Mouse (Mus musculus) brain, embryonic 14.5 days (tissue): ENCODE data around the gene Slc25a33. TPM values are rescaled to one million over a fixed set of nuclear protein-coding genes. Genes with fewer than 3 reads are reported as not detected.

Experiments
- DNase-seq: peaks from one replicate; pipeline ENCODE4 v3.0.0-alpha.2; 2011; ENCODE audit warnings: low read depth
- CTCF ChIP-seq: fragments of 200-500 bp; IDR thresholded peaks from 2 replicates; pipeline ENCODE4 v1.5.1; 2012; ENCODE audit warnings: inconsistent platforms, mild to moderate bottlenecking, moderate library complexity, borderline replicate concordance; ENCODE audit not compliant: insufficient read depth, insufficient read length; ENCODE audit errors: extremely low read depth
- POLR2A ChIP-seq: fragments of 200-500 bp; IDR thresholded peaks from 2 replicates; pipeline ENCODE4 v1.6.1; 2012; ENCODE audit warnings: mild to moderate bottlenecking, inconsistent platforms, borderline replicate concordance; ENCODE audit not compliant: poor library complexity, insufficient read depth, insufficient read length, severe bottlenecking; ENCODE audit errors: extremely low read depth
- polyA plus RNA-seq: library from polyadenylated mRNA; depleted of rRNA; stranded (reverse); fragments of >200 nt; gene quantifications from 2 replicates; pipeline ENCODE4 v1.2.3, GENCODE M21; 2012

The Slc25a33 gene
- polyA plus RNA-seq, 1 experiment = 16.1 TPM

DNA sequence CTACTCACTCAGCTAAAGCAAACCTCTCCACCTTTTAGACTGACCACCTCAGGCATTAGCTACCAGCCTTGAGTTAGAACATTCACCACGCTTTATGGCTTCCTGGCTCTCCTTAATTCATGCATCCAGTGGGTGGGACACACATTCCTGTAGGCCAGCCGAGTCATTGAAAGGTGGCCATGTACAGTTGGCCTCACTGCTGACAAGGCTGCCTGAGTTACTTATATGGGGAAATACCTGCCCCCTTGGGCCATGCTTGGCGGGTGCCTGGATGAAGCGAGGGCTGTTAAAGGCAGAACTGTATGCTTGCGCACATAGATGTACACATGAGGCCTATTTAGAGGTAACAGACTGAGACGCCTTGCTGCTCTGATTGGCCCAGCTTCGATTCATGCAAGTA lies 33.8 kb downstream of the Slc25a33 start:
- TF ChIP-seq POLR2A (no peak), CTCF (no peak)

DNA sequence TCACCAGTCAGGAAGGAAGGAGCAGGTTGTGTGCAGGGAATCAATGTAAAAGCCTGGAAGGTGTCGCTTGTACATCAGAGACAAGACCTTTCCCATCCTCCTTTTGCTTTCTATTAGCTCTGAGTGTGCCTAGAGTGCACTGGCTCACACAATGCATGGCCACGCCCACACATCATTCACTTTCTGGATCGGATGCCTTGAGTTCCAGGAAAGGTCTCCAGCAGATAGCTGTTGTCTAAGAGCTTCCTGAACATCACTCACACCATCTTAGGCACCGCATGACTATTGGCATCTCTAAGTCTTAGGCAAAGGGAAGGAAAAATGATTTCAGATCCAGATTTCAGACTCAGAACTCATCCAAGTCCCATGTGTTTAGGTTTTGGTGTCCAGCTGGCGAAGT lies 34.6 kb downstream of the Slc25a33 start:
- no peak for DNase-seq
- TF ChIP-seq POLR2A = no peak
- no peak for TF ChIP-seq CTCF

More for the DNA sequence above, 33.8 kb downstream of the Slc25a33 start:
- no peak for DNase-seq

DNA sequence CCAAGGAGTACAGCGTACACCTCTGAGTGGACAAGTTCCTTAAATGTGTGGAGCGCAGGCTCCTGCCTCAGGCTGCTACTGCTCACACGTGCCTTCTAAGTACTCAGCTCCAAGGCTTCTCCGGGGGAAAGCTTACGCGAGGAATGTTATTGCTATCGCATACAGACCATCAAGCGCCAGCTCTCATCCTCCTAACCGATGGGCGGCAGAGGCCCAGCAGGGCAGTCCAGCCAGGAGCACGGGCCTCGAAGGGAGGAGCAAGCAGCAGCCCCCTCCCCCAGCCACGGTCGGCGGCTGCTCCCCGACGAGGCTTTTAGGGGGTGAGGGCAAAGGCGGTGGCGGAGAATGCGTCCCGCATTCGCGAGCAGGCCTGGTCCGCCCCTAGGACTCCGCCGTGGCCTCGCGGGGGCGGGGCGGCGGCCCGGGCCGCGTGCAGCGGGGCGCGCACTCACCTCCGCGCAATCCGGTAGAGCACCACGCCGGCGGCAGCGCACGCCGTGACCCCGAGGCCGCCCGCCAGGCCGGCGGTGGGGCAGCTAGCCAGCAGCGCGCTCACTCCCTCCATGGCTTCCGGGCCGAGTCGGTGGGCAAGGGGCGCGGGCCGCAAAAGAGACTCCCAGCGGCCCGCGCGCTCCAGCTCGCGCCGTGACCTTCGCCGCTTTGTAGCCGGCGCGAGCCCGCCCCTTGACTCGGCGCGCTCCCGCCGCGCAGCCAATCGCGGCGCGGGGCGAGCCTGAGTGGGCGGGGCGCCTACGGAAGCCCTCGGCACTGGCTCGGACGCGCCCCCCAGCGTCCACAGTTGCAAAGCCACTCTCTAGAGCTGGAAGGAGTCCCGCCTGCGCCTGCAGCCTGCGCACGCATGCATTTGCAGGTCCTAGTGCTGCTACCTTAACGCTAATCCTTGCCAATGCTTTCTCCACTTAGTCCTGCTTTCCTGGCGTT lies 36.4 kb downstream of the Slc25a33 start, which contains the start of gene Tmem201:
TSS of gene Tmem201 (minus strand) at position 662 of the 942 bp plus-strand sequence.
- peak; percentile 98 for DNase-seq
- TF ChIP-seq CTCF = peak; percentile 87
- peak; percentile 91 for TF ChIP-seq POLR2A

DNA sequence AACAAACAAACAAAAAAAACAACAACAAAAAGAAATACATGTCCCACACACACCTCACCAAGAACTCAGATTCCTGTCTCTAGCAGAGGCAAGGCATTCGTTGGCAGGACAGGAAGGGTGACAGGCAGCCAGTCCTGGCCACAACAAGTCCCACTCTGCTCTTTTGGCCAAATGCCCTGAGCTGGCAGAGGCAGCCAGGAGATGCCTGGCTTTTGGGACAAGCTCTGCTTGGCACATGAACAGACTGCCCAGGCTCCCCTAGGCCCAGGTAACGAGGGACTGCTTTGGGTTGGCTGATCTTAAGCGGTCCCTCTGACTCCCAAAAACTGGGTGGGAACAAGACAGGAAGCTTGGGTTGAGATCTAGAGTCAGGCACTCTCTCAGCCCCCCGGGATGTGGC lies 37.5 kb downstream of the Slc25a33 start:
- peak; percentile 82 for DNase-seq
- no peak for TF ChIP-seq CTCF
- no peak for TF ChIP-seq POLR2A

DNA sequence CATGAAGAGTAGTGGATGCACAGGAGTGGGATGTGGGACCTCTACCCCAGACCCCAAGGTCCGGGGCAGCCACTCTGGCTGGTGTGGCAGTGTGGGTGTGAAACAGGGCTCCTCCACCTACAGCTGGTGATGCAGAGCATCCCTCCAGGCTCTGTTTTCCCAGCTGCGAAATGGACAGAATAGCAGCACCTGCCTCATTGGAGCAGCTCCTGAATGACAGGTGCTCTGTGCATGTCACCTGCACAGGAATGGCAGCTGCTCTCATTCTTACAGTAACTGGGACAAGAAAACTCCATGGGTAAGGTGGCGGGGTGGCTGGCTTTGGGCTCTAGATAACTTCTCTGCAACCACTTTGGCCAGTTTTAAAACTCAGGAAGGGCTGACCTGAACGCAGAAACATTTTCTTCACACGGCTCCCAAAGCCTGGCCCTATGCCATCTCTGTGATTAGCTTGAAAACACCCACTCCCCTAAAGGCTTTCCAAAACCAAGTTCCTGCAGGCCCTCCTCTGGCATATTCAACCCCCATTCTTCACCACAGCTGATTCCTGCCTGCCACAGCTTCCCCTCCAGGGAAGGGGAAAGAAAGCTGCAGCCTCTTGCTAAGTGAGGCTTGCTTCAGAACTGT lies 38.3 kb downstream of the Slc25a33 start:
- TF ChIP-seq POLR2A (no peak), CTCF (no peak)
- DNase-seq = no peak

DNA sequence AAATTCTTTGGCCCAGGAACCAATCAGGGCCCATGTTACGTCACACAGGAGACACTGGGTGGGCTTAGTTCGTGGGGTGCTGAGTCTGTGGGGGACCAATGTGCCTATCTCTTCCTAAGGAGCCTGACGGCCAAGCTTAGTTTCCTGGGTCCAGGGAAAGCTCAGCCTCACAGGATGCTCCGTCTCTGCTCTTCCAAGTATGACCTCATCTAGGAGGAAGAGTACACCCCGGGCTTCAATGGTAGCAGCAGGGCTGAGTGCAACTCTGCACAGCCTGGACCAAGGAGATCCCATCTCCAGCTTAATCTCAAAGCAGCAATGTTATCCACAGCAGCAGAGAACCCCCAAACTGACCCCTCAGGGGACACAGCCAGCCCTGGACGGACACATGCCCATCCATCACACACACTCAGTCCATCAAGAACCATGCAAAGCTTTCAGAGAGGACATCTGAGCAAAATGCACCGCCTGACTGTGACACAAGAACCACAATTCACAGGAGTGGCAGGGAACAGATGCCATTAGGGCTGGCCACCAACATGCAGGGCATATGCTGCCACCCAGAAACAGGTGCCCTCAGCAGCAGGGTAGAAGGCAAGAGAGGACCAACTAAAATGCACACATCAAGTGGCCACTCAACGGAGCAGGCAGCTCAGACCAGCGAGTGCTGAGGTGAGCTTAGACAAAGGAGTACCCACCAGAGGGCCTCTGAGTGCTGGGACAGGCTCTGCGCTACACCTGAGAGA lies 39.2 kb downstream of the Slc25a33 start:
- TF ChIP-seq POLR2A = no peak
- no peak for TF ChIP-seq CTCF
- no peak for DNase-seq

DNA sequence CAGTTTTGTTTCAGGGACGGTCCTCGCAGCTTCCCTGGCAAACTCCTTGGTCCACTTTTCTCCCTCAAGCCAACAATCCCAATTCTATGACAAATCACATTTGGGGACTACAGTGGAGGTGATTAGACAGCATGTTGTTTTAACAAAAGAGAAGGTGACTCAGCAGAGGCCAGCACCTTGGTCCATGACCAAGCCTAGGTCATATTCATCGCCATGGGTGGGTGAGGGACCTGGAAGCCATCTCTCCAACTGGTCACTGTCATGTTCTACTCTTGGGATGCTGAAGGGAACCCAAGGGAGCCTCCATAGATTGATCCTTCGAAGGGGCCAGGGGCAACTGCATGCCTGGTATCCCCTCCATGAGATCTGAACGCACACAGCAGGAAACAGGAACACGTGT lies 39.8 kb downstream of the Slc25a33 start:
- TF ChIP-seq POLR2A = no peak
- no peak for TF ChIP-seq CTCF
- DNase-seq = no peak

DNA sequence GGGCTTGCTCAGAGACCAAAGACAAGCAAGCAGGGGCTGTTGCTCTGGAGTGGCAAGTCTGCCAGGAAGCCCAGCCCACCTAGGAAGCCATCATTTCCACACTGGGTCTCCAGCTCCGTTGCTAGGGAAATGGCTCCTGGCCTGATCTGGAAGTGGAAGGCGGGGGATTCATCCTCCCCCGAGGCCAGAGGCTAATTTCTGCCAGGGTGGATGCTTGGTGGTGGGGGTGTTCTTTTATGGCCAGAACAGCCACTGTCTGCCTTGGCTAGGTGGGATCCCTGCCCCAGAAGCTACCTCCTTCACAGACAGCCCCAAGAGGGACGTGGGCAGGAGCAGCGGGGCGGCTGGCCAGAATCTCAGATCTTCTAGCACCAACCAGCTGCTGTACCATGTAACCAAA lies 40.3 kb downstream of the Slc25a33 start:
- DNase-seq = peak; percentile 73
- TF ChIP-seq CTCF (no peak), POLR2A (no peak)

DNA sequence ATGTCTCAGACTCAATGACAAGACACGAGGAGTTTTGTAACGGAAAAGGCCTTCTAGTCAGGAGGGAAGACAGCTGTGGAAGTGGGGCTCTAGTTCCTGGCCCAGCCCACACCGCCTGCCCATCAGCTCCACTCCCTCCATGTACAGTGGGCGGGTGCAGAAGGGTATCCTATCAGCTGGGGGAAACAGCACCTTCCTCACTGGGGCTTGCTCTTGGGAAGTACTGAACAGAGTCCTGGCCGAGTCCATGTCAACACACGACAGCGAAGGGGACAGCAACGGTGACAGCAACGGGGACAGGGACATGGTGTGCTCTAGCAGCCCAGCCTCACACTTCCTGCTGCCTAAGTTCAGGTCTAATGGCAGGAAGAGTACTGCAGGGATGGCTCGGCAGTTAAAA lies 41.3 kb downstream of the Slc25a33 start:
- no peak for DNase-seq
- no peak for TF ChIP-seq POLR2A
- TF ChIP-seq CTCF = no peak

DNA sequence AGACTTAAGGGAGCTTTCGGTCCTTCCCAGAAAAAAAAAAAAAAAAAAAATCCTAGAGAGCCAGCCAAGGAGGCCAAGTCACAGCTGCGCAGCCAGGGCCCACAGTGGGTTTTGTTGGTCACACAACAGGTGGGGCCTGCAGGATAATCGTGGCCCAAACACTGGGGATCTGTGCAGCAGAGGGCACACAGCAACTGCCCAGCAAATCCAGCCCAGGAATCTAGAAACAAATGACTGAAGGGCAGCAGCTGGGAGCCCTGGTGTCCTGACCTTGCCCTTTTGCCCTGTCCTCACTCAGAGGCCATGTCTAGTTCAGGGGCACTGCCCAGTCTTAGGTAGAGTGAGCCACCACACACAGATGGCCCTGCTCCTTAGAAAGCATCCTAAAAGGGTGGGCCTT lies 41.8 kb downstream of the Slc25a33 start:
- no peak for DNase-seq

DNA sequence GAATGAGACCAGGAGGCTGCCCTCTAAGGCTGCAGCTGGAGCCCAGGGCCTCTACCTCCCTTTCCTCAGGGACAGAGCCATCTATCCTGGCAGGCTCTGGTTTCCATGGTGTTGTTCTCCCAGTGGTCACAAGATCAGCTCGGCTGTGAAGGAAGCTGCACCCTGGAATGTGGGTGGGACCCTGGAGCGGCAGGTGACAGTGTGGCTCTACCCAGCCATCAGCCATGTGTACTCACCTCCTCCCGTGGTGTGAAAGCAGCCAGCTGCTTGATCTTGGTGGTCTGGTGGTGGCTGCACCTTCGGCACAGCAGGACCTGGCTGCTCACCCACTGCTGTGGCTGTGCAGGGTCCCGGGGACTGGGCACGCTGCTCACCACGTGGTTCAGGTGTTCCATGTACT lies 43.2 kb downstream of the Slc25a33 start:
- DNase-seq = no peak
- no peak for TF ChIP-seq CTCF
- TF ChIP-seq POLR2A = no peak

More for the DNA sequence above, 41.8 kb downstream of the Slc25a33 start:
- TF ChIP-seq POLR2A (no peak), CTCF (no peak)

DNA sequence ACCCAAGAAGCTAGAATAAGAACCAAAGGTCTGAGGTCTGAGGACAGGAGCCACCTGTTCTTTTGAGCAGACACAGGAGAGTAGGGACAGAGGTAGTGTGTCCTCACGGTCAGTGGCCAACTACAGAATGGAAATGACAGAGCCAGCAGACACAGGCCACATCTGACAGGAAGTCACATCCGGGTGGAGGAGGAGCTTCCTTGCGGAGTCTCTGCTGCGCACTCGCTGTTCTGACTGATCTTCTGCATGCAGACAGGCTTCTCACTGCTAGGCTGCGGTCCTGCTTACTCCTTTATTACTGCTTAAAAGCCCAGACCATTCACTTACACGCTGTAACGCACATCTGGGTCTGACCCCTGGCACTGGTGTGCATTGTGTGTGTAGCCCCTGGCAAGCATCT lies 45.3 kb downstream of the Slc25a33 start:
- no peak for TF ChIP-seq CTCF
- TF ChIP-seq POLR2A = no peak
- DNase-seq = no peak

DNA sequence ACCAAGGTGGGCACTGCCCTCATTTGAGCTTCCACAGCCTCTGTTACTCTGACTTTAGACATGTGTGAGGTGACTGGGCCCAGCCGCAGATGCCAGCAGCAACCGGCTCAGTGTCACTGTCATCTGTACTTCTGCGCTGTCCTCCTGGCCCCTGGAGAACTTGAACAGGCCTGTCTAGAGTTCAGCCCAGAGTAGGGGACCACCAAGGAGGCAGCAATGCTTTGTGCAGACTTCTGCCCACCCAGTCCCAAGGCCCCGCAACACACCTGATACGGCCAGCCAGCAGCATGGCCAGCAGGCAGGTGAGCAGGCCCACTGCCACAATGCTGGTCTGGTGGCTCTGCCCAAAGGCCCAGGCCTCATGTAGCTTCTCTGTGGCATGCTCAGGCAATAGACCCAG lies 46.4 kb downstream of the Slc25a33 start:
- no peak for DNase-seq
- TF ChIP-seq POLR2A (no peak), CTCF (no peak)
